Mouse (Mus musculus): ENCODE data around the gene Gstk1.

DNA sequence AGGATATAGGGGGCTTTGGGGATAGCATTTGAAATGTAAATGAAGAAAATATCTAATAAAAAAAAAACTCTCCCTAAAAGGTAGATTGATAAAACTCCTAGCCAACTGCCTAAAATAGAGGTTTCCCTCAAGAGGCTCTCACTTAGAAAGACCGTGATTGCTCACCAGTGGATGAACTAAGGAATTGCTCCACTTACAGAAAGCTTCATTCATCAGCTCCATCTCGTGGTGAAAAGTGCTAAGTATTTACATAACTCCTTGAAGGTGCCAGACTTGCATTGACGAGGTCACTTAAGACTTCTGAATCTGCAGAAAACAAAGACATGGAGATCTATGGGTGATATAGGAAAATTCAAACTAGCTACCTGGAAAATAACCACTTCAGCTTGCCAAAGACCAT, 48.0 kb upstream of the Gstk1 start:
- no peak for TF ChIP-seq CTCF (IDR thresholded peaks at IDR 0.05)
- TF ChIP-seq POLR2A (IDR thresholded peaks at IDR 0.05; ENCODE audit: insufficient read depth, low read depth, low read length): no peak
- no peak for TF ChIP-seq EP300 (IDR thresholded peaks at IDR 0.05; ENCODE audit: insufficient read depth, low read depth, low read length)

All from heart, adult 2 months (tissue).